Mouse (Mus musculus) embryonic fibroblast, embryonic 13.5 days (primary cell): Measurements from ENCODE around the gene Fancm.

Experiments used
- CTCF ChIP-seq: IDR thresholded peaks from 2 replicates; pipeline ENCODE4 v1.5.1; 2011; ENCODE audit warnings: mild to moderate bottlenecking, control low read depth, low read length, moderate library complexity, borderline replicate concordance; ENCODE audit not compliant: insufficient read depth
- POLR2A ChIP-seq: IDR thresholded peaks from 2 replicates; pipeline ENCODE4 v1.6.1; 2011; ENCODE audit warnings: low read depth, mild to moderate bottlenecking, control low read depth, low read length, moderate library complexity

DNA sequence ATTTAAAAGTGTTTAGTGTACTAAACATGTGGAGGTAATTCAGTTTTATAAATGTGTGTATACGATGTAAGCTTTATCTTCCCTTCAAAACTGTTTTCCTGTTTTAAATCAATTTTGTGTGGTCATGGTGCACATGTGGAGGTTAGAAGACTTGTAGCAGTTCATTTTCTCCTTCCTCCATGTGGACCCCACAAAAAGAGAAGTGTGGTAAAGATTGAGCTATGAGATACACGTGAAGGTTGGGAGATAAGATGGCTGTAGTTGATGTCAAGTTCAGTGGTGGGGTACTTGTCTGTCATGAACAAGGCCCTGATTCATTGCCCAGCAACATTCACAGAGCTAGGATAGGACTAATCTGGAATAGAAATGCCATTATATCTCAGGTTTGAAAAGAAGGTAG, 17.2 kb upstream of the Fancm start:
- TF ChIP-seq POLR2A (no peak), CTCF (no peak)
